Mouse (Mus musculus) lung, embryonic 16.5 days (tissue): ENCODE data around the gene Olfr32. TPM values are rescaled to one million over a fixed set of nuclear protein-coding genes. Genes with fewer than 3 reads are reported as not detected.
"Not testable (repeated sequence)": the region's sequence is repeated elsewhere in the genome, so short reads cannot be mapped to it uniquely, and the experiment has no call there.

ENCODE experiments used
- ATAC-seq: fragments of 200-750 bp; cut with Nextera tagmentation; 2 replicates; pipeline ENCODE4 v1.8.0; 2017; ENCODE audit warnings: low read depth, mild to moderate bottlenecking, moderate library complexity
- H3K27ac ChIP-seq: fragments of 300-500 bp; sonication (generic); 2 replicates; pipeline ENCODE4 v1.5.1; 2014; ENCODE audit warnings: mild to moderate bottlenecking, control low read depth, low read length
- H3K27me3 ChIP-seq: fragments of 300-500 bp; sonication (generic); 2 replicates; pipeline ENCODE4 v1.6.1; 2014; ENCODE audit warnings: low read depth, low read length, mixed read lengths; ENCODE audit not compliant: control insufficient read depth, insufficient read depth
- H3K36me3 ChIP-seq: fragments of 300-500 bp; sonication (generic); 2 replicates; pipeline ENCODE4 v1.6.1; 2014; ENCODE audit warnings: low read length; ENCODE audit not compliant: control insufficient read depth, insufficient read depth
- H3K4me1 ChIP-seq: fragments of 300-500 bp; sonication (generic); replicated peaks from 2 replicates; pipeline ENCODE4 v1.6.1; 2014; ENCODE audit warnings: low read length, mixed read lengths; ENCODE audit not compliant: control insufficient read depth, insufficient read depth
- H3K4me2 ChIP-seq: fragments of 300-500 bp; sonication (generic); 2 replicates; pipeline ENCODE4 v1.6.1; 2014; ENCODE audit warnings: low read depth, low read length, control low read depth
- H3K4me3 ChIP-seq: fragments of 300-500 bp; sonication (generic); 2 replicates; pipeline ENCODE4 v1.5.1; 2014; ENCODE audit warnings: mild to moderate bottlenecking, low read length, control low read depth
- H3K9ac ChIP-seq: fragments of 300-500 bp; sonication (generic); 2 replicates; pipeline ENCODE4 v1.6.1; 2014; ENCODE audit warnings: low read length, control low read depth
- H3K9me3 ChIP-seq: fragments of 300-500 bp; sonication (generic); 2 replicates; pipeline ENCODE4 v1.6.1; 2016; ENCODE audit warnings: low read length; ENCODE audit not compliant: control insufficient read depth
- WGBS: fragments of 180-500 bp; shearing (Covaris S2); extraction: QIAGEN DNeasy Blood & Tissue Kit; methylation state at CpG from one replicate; pipeline ENCODE4 v1.1.7; 2014; 5-methylcytosine and 5-hydroxymethylcytosine counted together
- polyA plus RNA-seq: library from polyadenylated mRNA; unstranded; fragments of >200 nt; fragmentation: Nextera tagmentation; extraction: Ambion mirVana; gene quantifications from 2 replicates; pipeline ENCODE4 v1.2.1, GENCODE M21; 2015

The Olfr32 gene
- not detected in 2 replicates for polyA plus RNA-seq

DNA sequence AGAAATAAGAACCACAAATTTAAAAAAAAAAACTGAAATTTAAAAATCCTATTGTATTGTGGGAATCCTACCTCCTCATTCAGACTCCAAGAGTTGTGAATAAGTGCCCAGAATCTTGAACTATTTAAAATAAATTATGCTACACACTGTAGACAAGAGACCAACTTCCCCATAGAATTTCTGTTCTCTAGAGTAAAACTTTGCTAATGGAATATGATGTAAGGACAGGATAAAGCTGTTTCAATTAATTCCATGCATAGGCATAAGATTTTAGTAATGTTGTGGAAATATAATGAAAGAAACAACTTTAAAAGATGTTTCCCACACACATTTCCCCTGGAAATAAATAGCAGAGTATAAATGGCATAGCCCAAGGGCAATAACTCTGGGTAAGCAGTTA is at the start of gene Olfr32:
Gene Olfr32 (minus strand): TSS at position 101 of the 400 bp plus-strand sequence.
- Histone ChIP-seq H3K4me1 (no peaks in the 10 kb centered on the region), H3K4me3 (no peak within 1 kb of the TSS), H3K27me3 (no peaks in the 10 kb centered on the region), H3K27ac (no peak within 1 kb of the TSS), H3K9ac (no peak within 1 kb of the TSS), H3K9me3 (no peaks in the 10 kb centered on the region), H3K4me2 (no peak within 1 kb of the TSS), H3K36me3 (no peaks in the 10 kb centered on the region)
- no peak for ATAC-seq

DNA sequence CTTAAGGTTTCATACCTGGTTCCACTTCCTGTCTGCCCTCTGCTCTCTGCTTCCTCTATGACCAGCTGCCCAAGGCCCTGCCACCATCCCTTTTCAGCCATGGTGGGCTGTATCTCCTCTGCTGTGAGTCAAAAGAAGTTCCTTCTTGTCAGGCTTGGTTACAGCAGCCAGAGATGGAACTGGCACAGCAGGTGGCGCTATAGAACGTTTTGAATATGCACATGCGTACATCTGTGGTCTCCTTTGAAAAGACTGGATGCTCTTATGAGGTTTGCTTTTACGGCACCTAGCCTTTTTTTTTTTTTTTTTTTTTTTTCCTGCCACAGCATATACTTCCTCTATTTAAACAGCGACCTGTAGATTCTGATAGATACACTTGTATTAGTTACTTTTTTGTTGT is 45.0 kb upstream of the Olfr32 start:
- ATAC-seq, H3K4me1 ChIP-seq, H3K36me3 ChIP-seq, H3K9me3 ChIP-seq, H3K4me3 ChIP-seq, H3K4me2 ChIP-seq, H3K27ac ChIP-seq, H3K27me3 ChIP-seq, H3K9ac ChIP-seq: not testable (repeated sequence)
- WGBS, result no CpG with 5 or more reads among the region's 5 CpGs

DNA sequence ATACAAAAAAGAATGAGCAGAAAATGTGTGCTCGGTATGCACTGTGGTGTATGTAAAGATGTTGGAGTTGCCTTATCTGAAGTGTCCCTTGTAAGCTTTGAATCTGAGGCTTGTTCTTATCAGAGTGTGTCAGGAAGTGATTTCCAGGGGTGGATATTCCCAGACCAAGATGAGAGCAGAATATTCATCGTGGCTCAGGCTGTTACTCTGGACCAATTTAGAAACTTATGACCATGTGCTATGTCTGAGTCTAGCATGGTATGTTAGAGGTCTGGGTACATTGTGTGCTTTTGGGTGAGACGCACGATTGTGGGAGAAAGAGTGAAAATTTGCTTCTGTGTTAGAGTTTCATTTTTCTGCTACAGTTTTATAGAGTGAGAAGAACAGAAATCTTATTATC is 44.0 kb upstream of the Olfr32 start:
- ATAC-seq, result not testable (repeated sequence)

DNA sequence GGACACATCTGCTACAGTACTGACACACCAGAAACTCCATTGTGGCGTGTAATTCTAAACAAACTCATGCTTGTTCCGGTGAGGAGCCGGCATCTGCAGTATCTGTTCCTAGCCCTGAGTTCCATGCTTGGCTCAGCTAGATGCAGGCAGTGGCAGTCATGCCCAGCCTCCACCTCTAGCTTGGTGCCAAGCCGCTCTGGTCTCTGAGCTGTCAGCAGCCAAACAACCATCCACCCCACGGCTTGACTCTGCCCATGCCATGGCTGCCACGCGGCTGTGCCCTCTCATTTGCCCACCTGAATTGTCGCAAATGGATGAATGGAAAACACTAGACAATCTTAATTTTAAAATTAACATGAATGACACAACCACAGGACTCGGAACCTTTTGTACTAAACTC is 11.8 kb upstream of the Olfr32 start:
- H3K4me2 ChIP-seq, result no peak overlapping the region
- no peak overlapping the region for H3K9ac ChIP-seq
- 89% methylated on average over 9 of the region's 9 CpGs for WGBS
- no peaks in the 10 kb centered on the region for H3K27me3 ChIP-seq
- no peaks in the 10 kb centered on the region for H3K4me1 ChIP-seq
- H3K36me3 ChIP-seq, result no peaks in the 10 kb centered on the region
- ATAC-seq, result no peak
- no peak overlapping the region for H3K27ac ChIP-seq
- H3K9me3 ChIP-seq, result no peaks in the 10 kb centered on the region
- H3K4me3 ChIP-seq, result no peak overlapping the region

More for the DNA sequence above, 44.0 kb upstream of the Olfr32 start:
- H3K9me3 ChIP-seq, H3K4me2 ChIP-seq, H3K27me3 ChIP-seq, H3K36me3 ChIP-seq, H3K27ac ChIP-seq, H3K4me3 ChIP-seq, H3K4me1 ChIP-seq, H3K9ac ChIP-seq: not testable (repeated sequence)
- WGBS, result no CpG with 5 or more reads among the region's 4 CpGs

DNA sequence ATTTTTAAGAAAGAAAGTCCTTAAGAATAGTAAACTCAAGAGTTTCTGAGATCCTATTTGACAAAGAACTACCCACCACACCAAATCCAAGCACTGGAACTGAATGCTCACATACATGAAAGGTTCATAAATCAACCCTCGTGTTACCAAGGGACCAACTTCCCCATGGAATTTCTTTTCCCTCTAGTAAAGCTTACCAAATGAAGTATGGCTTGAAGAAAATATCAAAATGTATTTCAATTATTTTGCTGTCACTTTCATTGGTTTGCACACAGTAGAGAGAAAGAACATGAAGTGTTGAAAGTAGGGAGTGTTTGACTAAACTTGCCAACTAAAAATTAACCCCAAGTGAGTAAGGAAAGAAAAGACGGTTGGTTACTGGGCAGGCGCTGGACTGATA is 10.9 kb upstream of the Olfr32 start, which contains the start of gene Olfr1270:
Gene Olfr1270 (minus strand): TSS at position 101 of the 400 bp plus-strand sequence.
- H3K27ac ChIP-seq, result no peak within 1 kb of the TSS
- no peak within 1 kb of the TSS for H3K4me3 ChIP-seq
- no peaks in the 10 kb centered on the region for H3K36me3 ChIP-seq
- ATAC-seq, result no peak
- H3K4me1 ChIP-seq, result no peaks in the 10 kb centered on the region
- WGBS, result 66% methylated on average over 3 of the region's 3 CpGs
- H3K9me3 ChIP-seq, result no peaks in the 10 kb centered on the region
- H3K4me2 ChIP-seq, result no peak within 1 kb of the TSS
- no peak within 1 kb of the TSS for H3K9ac ChIP-seq
- no peaks in the 10 kb centered on the region for H3K27me3 ChIP-seq

DNA sequence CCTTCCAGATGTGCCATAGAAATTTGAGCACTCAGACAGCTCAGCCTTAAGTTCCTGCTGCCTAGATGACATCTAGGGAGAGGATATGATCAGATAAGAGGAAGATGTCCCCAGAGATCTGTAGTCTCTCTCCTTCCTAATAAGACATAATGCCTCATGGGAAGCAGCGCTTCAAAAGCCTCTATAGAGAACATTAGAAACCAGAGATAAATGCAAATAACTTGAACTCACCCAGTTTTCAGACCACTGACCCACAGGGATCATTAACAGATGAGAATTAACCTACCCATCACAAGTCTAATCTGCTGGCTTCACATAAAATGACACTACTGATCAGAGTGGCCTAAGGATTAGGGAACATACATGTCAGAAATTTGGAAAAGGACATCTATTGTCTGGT is 20.8 kb downstream of the Olfr32 start, which contains the start of gene Olfr1269:
Gene Olfr1269 (minus strand): TSS at position 101 of the 400 bp plus-strand sequence.
- H3K4me3 ChIP-seq, result no peak within 1 kb of the TSS
- H3K27me3 ChIP-seq, result no peaks in the 10 kb centered on the region
- no peak for ATAC-seq
- no peaks in the 10 kb centered on the region for H3K4me1 ChIP-seq
- no peak within 1 kb of the TSS for H3K27ac ChIP-seq
- 80% methylated on average over 1 of the region's 1 CpGs for WGBS
- no peaks in the 10 kb centered on the region for H3K36me3 ChIP-seq
- no peak within 1 kb of the TSS for H3K9ac ChIP-seq
- H3K4me2 ChIP-seq, result no peak within 1 kb of the TSS
- H3K9me3 ChIP-seq, result no peaks in the 10 kb centered on the region

Other genes starting within 250 kb of the Olfr32 start
- gene Olfr1258, start 215.0 kb downstream of the Olfr32 start, polyA plus RNA-seq, result not detected in 2 replicates
- gene Olfr1259, start 193.6 kb downstream of the Olfr32 start, polyA plus RNA-seq, result not detected in 2 replicates
- gene Olfr1260, start 168.0 kb downstream of the Olfr32 start, polyA plus RNA-seq, result not detected in 2 replicates
- not detected in 2 replicates for gene Olfr1261, start 151.1 kb downstream of the Olfr32 start, polyA plus RNA-seq
- gene Olfr1262, start 142.2 kb downstream of the Olfr32 start, polyA plus RNA-seq, result not detected in 2 replicates
- not detected in 2 replicates for gene Olfr1263, start 130.2 kb downstream of the Olfr32 start, polyA plus RNA-seq
- gene Olfr1264, start 116.7 kb downstream of the Olfr32 start, polyA plus RNA-seq, result not detected in 2 replicates
- gene Olfr1265, start 107.0 kb downstream of the Olfr32 start, polyA plus RNA-seq, result not detected in 2 replicates
- gene Olfr140, start 78.7 kb downstream of the Olfr32 start, polyA plus RNA-seq, result not detected in 2 replicates
- gene Olfr1269, start 20.9 kb downstream of the Olfr32 start, polyA plus RNA-seq, result not detected in 2 replicates
- gene Olfr1270, start 10.8 kb upstream of the Olfr32 start, polyA plus RNA-seq, result not detected in 2 replicates
- gene Olfr1506, start 82.2 kb upstream of the Olfr32 start, polyA plus RNA-seq, result not detected in 2 replicates
- gene Olfr142, start 115.3 kb upstream of the Olfr32 start, polyA plus RNA-seq, result not detected in 2 replicates
- not detected in 2 replicates for gene Olfr1271, start 128.7 kb upstream of the Olfr32 start, polyA plus RNA-seq
- not detected in 2 replicates for gene Olfr1272, start 150.5 kb upstream of the Olfr32 start, polyA plus RNA-seq
- not detected in 2 replicates for gene Gm13769, start 179.9 kb upstream of the Olfr32 start, polyA plus RNA-seq